Mouse (Mus musculus) cerebellum, adult (tissue): ENCODE measurements around the gene Zfp872.
A peak's percentile ranks its signal among the peaks of the same experiment; 100 is the strongest.
"Not testable (repeated sequence)": the region's sequence is repeated elsewhere in the genome, so short reads cannot be mapped to it uniquely, and the experiment has no call there.

Experiments
- ATAC-seq: cut with Nextera tagmentation; 2 replicates; pipeline ENCODE4 v1.9.2; 2017; ENCODE audit warnings: mild to moderate bottlenecking, moderate library complexity, mixed read lengths; ENCODE audit not compliant: insufficient number of reproducible peaks, low FRiP score, low TSS enrichment

Gene Zfp872

GRCm38 (mm10) chr9:22188025-22188611 lies at the start of gene Zfp872:
Zfp872 (plus strand) TSS chr9:22188090.
- ATAC-seq = peak; percentile 97

GRCm38 (mm10) chr9:22138480-22138879 lies 49.4 kb upstream of the Zfp872 start:
- 0 out of 2 replicates have a peak, but pooled peaks have one; percentile 45 for ATAC-seq

GRCm38 (mm10) chr9:22139746-22140145 lies 48.1 kb upstream of the Zfp872 start:
- ATAC-seq = peak; percentile 78

GRCm38 (mm10) chr9:22143108-22144037 lies 44.5 kb upstream of the Zfp872 start:
- ATAC-seq = 0 out of 2 replicates have a peak, but pooled peaks have one; percentile 40

DNA sequence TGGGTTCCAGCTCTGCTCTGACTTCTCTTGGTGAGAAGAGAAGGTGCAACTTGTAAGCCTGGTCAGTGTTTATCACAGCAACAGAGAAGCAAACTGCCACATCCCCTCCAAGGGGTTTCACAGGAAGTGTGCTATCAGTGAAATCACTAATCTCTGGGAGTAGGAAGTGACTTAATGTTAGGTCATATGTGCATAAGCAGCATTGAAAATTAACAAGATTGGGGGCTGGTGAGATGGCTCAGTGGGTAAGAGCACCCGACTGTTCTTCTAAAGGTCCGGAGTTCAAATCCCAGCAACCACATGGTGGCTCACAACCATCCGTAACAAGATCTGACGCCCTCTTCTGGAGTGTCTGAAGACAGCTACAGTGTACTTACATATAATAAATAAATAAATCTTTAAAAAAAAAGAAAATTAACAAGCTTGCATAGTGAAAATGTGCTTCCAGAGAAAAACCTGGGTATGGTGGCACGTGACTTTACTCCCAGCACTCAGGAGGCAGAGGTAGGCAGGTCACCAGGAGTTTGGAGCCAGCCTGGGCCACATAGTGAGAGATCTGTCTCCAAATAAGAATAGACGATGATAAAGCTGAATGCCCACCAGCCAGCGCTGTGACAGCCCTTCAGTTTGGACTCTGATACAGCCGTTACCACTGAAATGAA lies 43.5 kb upstream of the Zfp872 start:
- ATAC-seq = no peak

GRCm38 (mm10) chr9:22149426-22150248 lies 38.3 kb upstream of the Zfp872 start:
- ATAC-seq = no peak

DNA sequence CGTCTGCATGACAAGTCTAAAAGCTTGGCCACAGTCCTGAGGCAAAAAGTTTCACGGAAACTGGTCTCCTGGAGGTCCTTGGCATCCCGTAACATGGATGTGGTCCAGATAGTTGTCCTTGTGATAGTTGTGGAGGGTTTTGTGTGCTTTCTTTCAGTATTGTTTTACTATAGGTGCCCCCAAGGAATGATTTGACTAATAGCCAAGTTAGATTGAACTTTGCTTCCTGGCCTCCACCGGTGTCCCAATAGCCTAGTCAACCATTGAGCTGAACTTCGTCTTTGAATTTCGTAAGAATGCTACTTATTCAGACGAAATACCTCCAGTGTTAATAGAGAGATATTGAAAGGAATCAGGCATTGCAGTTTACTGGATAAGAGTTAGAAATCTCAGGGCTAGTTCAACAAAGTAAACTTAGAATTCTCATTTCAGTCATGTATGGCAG lies 37.6 kb upstream of the Zfp872 start:
- not testable (repeated sequence) for ATAC-seq

DNA sequence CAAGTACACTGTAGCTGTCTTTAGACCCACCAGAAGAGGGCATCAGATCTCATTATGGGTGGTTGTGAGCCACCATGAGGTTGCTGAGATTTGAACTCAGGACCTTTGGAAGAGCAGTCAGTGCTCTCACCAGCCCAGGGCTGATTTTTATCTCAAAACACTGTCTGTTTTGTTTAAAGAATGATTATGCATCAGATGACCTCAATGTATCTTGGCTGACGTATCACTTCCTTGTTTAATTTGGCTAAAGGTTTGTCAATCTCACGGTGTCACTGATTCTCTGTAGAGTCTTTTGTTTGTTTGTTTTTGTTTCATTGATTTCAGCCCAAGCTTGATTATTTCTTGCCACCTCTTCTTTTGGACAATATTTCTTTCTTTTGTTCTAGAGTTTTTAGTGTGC lies 36.9 kb upstream of the Zfp872 start:
- ATAC-seq = no peak

DNA sequence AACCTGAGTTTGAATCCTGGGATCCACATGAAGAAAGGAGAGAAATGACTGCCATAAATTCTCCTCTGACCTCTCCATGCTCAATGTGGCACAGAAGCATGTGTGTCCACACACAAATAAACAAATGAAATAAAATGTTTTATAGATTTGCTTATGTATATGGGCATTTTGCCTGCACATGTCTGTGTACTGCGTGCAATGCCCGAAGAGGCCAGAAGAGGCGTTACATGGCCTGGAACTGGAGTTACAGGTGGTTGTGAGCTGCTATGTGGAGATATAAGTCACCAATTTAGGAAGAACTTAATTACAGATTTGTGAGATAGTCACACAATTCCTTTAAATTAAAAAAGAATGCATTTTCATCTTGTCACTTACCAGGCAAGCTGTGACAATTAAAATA lies 34.1 kb upstream of the Zfp872 start:
- no peak for ATAC-seq

- no peak for ATAC-seq
Measured at GRCm38 (mm10) chr9:22155614-22156013, 32.3 kb upstream of the Zfp872 start.

DNA sequence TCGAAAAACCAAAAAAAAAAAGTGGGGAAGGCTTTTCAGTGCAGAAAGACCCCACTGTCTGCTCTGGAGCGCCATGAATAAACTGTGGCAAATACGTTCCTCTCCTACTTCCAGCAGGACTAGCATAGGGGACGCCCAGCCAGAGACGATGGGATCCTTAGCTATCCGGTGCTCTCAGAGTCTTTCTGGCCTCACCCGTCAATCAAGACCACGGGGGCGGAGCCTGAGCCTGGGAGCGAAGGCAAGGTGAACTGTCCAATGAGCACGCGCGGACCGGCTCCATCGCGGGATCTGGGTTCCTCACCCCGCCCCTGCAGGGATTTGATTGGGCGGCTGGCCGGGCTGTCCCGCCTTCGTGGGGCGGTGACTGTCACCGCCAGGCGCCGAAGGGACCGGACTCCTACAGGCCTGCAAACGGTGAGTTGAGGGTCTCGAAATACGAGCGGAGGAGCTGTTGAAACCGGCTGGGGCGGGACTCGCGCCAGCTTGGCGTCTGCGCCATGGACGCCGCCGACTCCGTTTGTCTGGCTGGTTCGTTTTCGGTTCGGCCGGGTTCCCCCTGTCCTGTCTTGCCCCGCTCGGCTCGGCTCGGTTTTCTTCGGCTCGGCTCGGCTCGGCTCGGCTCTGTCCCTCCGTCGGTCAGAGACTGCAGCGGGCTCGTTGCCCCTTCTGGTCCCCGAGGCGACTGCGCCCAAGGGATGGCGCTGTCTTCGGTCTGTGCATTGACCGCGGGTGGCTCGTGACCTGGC lies 31.2 kb upstream of the Zfp872 start, which contains the start of gene Pigyl:
Gene Pigyl (plus strand): TSS at position 350 of the 749 bp plus-strand sequence.
- peak; percentile 95 for ATAC-seq

DNA sequence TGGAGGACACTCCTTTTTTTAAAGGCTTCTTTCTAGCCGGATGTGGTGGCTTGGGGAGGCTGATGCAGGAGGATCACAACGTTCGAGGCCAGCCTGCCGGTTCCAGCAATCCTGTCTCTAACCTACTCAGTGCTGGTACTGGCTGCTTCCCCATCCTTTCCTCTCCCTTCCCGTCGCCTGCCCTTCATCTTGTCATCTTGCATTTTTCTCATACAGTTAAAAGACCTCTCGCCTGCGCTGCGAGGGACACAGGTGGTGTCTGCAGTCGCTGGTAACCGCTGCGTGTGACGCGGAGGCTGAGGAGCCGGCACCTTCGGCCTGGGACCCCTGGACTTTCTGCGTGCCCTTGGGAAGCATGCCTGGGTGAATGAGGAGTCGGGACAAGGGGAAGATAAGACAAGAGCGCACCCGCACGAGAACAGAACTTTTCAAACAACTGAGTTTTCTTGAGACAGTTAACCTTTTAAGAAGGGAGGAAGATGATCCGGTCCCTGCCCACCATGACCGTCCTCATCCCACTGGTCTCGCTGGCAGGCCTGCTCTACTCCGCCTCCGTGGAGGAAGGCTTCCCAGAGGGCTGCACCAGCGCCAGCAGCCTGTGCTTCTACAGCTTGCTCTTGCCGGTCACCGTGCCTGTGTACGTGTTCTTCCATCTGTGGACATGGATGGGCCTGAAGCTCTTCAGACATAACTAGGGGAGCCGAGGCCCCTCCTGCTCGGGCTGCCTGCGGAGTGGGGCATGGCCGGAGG lies 30.2 kb upstream of the Zfp872 start:
- no peak for ATAC-seq

DNA sequence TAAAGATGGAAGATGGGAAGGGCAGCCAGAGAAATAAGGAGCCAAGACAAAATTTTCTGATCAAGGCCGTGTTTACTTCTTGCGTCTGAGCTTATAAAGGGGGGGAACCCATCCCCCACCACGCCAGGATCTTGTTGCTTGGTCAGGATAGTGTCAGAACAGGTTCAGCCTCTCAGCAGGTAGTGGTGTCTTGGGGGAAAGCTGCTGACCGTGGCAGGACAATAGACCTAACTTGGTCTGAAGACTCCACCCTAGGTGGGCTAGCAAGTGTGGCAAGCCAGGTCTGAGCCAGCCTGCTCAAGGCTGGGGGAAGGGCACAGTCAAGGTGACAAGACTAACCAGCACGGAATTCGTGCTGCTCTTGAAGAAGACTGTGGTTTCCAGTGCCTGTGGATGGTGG lies 26.6 kb upstream of the Zfp872 start:
- ATAC-seq = no peak

GRCm38 (mm10) chr9:22162305-22162704 lies 25.6 kb upstream of the Zfp872 start:
- no peak for ATAC-seq

DNA sequence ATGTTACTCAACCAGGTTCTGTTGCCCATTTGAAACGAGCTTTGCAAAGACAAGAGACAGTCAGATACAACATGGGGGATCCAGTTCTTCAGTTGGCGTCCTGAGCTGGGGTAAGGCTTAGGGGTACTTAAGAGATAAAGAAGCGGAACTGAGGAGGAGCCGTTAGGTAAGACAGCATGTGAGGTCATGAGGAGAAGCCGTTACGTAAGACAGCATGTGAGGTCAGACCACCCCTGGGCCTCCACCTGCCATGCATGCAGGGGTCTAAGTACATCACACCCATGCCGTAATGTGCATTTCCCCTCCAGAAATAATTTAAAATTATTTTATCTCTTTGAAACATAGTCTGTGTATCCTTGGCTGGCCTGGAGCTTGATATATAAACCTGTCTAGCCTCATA lies 25.0 kb upstream of the Zfp872 start:
- ATAC-seq = no peak

DNA sequence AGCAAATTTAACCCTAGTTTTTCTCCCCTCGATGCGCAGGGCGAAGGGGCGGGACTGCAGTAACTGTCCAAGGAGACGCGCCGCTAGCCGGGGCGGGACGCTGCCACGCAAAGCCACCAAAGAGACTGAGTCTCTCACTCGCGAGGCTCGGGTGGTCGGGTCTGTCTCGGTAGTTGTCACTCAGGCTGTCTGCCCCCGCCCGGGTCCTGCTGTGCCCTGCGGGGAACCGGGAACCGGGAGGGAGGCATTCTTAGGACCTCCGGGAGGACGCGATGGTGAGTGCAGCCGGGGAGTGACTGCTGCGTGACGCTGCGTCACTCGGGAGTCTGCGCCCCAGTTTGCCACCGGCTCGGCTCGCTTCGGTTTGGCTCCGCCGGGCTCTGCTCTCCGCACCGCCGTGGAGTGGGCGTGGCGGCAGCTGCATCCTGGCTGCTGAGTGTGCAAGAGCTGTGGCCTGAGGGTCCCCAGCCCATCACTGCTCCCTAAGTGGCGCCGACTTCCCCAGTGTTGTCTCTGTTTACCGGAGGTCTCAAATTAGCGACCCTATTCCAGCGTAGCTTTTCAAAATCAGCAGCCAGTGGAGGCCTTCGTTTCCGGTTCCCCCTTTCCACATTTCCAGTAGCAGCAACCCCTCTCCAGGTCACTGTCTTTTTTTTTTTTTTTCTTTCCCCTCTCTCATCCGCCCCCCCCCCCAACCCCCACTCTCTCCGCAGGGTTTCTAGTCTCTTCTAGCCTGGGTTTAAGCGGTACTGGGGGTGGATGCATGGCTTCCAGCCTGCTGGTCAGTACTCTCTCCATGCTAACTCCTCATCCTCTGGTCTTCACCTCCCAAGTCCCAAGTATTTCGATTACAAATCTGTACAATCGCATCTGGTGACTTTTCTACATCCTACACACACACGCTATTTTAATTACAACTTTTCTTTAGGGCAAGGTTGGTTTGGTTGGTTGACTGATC lies 22.9 kb upstream of the Zfp872 start:
- ATAC-seq = peak; percentile 94

GRCm38 (mm10) chr9:22165964-22166363 lies 21.9 kb upstream of the Zfp872 start:
- ATAC-seq = no peak

DNA sequence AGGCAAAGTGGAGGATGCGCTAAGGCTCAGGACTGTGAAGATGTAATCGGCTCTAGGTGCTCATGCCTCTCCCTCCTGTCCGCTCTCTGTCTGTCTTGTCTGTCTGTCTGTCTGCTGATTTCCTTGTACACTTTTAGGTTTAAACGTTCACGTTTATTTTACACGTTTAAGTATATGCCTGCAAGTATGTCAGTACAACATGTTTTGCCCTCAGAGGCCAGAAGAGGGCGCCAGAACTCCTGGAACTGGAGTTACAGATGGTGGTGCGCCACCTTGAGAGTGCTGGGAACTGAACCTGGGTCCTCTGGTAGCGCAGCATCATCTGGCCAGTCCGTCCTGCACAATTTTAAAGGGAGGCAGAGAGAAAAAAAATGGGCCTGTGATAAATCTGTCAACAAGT lies 21.2 kb upstream of the Zfp872 start:
- no peak for ATAC-seq
